Mouse (Mus musculus): ENCODE data around the gene A2ml1.

A2ml1 gene

GRCm38 (mm10) chr6:128549463-128550452 is 31.6 kb downstream of the A2ml1 start:
- DNase-seq (ENCODE audit: low spot score in 2 of 2), result no peak

DNA sequence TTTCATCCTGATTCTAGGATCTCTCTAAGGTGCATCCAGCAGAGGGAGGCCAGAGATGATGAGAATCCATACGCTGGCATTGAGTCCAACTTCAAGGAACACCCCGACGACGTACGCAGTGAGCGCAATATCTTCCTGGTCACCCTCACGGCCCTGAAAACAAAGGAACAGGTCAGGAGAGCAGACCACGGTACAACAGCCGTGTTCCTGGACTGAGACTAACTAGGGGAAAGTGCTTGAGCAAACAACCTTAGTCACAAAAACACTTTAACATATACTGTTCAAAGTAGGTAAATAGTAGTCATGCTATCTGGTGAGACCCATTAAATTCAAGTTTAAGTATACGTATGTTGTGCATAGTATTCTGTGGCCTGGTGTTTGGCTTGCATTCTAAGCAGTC is 32.9 kb downstream of the A2ml1 start:
- DNase-seq (ENCODE audit: low spot score in 2 of 2), result no peak

GRCm38 (mm10) chr6:128545402-128545801 is 36.0 kb downstream of the A2ml1 start:
- DNase-seq (ENCODE audit: low spot score in 2 of 2), result no peak

GRCm38 (mm10) chr6:128543226-128543625 is 38.2 kb downstream of the A2ml1 start:
- no peak for DNase-seq (ENCODE audit: low spot score in 2 of 2)

GRCm38 (mm10) chr6:128535250-128535649 is 46.2 kb downstream of the A2ml1 start:
- DNase-seq (ENCODE audit: low spot score in 2 of 2), result no peak

DNA sequence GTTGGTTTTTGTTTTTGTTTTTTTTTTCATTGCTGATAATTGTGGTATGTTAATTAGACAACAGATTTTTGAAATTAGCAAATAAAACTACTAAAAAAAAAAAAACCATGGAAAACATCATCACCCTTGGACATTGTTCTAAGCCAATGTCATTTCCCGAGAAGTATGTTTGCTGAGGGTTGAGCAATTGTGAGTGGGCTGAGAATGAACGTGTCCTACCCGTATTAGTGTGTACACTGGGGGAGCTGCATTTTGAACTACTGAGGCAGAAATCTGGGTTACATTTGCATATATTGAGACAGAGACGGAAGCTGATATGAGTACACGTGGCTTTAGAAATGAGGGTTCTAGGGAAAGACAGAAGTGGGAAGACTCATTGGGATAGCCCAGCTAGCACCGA is 48.1 kb downstream of the A2ml1 start:
- DNase-seq (ENCODE audit: low spot score in 2 of 2), result no peak

DNA sequence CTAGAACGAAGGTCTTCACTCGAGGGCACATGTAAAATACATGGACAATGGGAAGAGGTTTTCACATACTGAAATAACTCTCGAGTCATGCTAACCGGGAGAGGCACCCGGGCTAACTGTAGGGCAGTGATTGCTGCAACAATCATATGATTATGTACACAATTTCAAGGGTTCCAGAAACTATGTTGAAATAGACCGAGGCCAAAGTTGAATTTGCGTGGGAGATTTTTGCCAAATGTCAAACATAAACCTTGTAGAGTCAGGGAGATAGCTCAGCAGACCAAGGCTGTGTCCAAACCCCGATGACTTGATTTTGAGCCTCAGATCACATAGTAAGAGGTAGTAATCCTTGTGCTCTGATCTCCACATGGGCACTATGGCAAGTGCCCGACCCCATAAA is 48.7 kb downstream of the A2ml1 start:
- no peak for DNase-seq (ENCODE audit: low spot score in 2 of 2)

DNA sequence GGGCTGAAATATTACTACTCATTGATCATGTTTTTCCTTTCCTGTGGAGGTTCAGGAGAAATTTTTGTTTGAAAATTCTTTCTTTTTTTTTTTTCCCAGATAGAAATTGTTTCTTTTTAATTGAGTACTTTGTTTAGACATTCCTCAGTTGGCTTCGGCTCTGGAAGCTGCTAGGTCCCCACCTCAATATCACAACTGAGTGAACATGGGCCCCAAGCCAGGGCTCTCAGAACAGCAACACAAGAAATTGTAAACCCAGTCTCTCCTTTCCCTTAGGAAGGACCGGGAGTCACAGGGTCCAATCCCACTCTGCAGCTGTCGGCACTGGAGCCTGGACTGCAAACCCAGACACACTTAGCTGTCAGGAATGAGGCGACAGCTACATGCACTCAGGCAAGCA is 52.9 kb downstream of the A2ml1 start:
- no peak for DNase-seq (ENCODE audit: low spot score in 2 of 2)

DNA sequence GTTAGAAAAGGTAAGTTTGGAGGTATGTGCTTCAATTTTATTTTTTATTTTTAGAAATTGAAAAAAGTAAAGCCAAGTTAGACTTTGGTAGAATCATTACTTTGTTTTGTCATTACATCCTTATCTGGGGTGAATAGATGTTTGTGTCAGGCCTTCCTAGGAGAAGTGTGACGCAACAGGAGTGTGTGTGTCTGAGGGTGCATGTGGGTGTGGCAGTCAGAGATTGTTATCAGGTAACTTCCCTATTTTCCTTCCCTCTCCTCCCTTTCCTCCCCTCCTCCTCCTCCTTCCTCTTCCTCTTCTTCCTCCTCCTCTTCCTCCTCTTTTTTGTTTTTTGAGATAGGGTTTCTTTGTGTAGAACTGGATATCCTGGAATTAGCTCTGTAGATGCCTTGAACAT is 54.3 kb downstream of the A2ml1 start:
- DNase-seq (ENCODE audit: low spot score in 2 of 2), result no peak

DNA sequence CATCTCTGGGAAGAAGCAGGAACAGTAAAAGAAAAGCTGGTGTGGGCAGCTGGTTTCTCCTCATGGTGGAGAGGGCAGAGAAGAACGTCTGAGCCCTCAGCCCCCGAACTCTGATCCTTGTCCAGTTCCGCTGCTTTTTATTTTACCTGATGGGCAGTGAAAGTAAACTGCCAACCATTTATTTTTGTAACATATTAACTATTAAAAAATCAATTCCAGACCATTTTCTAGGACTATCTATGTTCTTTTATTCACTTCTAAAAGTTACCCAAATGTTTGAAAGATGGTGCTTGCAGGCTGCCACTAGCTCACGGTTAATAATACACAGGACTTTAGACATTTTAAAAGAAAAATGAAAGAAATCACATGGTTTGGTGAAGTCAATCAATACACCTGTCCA is 54.8 kb downstream of the A2ml1 start, which contains the start of gene Pzp:
TSS of gene Pzp (minus strand) at position 120 of the 400 bp plus-strand sequence.
- DNase-seq (ENCODE audit: low spot score in 2 of 2), result no peak

DNA sequence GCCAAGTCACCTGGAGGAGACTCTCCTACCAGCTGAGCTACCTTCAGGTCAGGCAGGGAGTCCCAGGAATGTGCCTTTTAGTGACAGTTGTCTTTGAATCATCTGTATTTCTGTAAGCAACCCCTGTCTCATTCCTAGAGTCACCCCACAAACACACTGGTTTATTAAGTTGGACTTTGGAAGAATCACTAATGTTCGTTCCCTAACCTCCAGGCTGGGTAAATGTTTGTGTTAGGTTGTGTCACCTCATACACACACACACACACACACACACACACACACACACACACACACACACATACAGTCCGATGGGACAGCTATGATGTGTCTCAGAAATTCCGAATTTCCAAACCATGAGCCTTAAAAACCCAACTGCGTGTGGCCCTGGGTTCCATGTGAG is 55.6 kb downstream of the A2ml1 start:
- DNase-seq (ENCODE audit: low spot score in 2 of 2), result no peak

- DNase-seq (ENCODE audit: low spot score in 2 of 2), result no peak
Observed at GRCm38 (mm10) chr6:128523360-128523759, 58.0 kb downstream of the A2ml1 start.

DNA sequence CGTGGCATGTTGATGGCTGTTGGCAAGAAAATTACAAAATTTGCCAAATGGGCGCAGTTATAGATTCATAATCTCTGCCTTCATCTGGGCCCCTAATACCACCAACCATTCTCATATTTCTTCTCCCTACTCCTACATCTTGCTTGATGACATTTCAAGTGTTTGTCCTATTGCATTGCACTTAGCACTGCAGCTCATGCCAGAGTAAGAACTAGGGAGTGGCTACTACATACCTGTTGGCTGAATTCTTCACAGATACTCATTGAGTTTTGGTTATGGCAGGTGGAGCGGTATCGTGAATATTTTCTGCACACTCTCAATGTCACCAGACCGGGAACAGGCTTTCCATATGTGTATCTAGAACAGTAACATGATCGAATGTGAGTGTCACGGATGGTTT is 62.2 kb downstream of the A2ml1 start:
- DNase-seq (ENCODE audit: low spot score in 2 of 2), result no peak

GRCm38 (mm10) chr6:128505676-128506236 is 75.7 kb downstream of the A2ml1 start:
- DNase-seq (ENCODE audit: low spot score in 2 of 2), result no peak

- DNase-seq (ENCODE audit: low spot score in 2 of 2), result no peak
Observed at GRCm38 (mm10) chr6:128504743-128505142, 76.7 kb downstream of the A2ml1 start.

DNA sequence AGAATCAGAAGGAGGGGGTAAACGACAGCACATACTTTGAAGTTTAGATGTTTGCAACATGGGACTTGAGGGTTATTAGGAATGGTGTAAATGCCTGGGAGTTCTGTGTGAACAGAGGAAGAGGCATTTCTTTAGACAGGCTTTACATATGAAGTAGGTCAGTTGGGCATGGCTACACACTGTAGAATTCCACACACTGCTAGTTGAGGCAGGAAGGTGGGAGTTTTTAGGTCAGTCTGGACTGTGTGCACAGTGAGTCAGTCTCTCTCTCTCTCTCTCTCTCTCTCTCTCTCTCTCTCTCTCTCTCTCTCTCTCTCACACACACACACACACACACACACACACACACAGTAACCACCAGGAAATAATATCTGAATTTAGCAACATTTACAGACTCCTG is 86.1 kb downstream of the A2ml1 start:
- DNase-seq (ENCODE audit: low spot score in 2 of 2), result no peak

- no peak for DNase-seq (ENCODE audit: low spot score in 2 of 2)
Observed at GRCm38 (mm10) chr6:128494646-128495331, 86.6 kb downstream of the A2ml1 start.

GRCm38 (mm10) chr6:128491916-128492315 is 89.5 kb downstream of the A2ml1 start:
- DNase-seq (ENCODE audit: low spot score in 2 of 2), result no peak

DNA sequence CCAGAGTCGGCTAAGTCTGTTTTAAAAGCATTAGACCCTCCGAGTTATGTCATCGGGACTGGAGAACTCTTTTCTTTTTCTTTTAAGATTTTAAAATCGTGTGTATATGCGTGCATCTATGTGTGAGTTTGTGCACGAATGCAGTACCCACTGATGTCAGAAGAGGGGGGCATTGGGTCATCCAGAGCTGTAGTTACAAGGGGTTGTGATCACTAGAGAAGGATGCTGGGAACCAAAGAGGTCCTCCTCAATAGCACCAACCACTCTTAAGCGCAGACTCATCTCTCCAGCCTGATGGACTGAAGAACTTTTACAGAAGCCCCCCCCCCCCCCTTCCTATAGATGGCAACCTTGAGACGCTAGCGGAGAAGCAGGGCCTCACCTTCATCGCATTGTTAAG is 91.3 kb downstream of the A2ml1 start:
- DNase-seq (ENCODE audit: low spot score in 2 of 2), result no peak
